Mouse (Mus musculus) limb, embryonic 15.5 days (tissue): ENCODE data around the gene Hoxc10. TPM values are rescaled to one million over a fixed set of nuclear protein-coding genes. Genes with fewer than 3 reads are reported as not detected.

Source experiments
- ATAC-seq: fragments of 200-750 bp; cut with Nextera tagmentation; 2 replicates; pipeline ENCODE4 v1.8.0; 2017; ENCODE audit warnings: low read depth, moderate TSS enrichment; ENCODE audit not compliant: insufficient number of reproducible peaks, low FRiP score, low TSS enrichment
- H3K27ac ChIP-seq: fragments of 300-500 bp; sonication (generic); 2 replicates; pipeline ENCODE4 v1.5.1; 2015; ENCODE audit warnings: moderate library complexity, mild to moderate bottlenecking, inconsistent platforms
- H3K27me3 ChIP-seq: fragments of 300-500 bp; sonication (generic); 2 replicates; pipeline ENCODE4 v1.6.1; 2015; ENCODE audit warnings: inconsistent platforms
- H3K36me3 ChIP-seq: fragments of 300-500 bp; sonication (generic); 2 replicates; pipeline ENCODE4 v1.6.1; 2015; ENCODE audit warnings: inconsistent platforms
- H3K4me1 ChIP-seq: fragments of 300-500 bp; sonication (generic); 2 replicates; pipeline ENCODE4 v1.6.1; 2015; ENCODE audit warnings: inconsistent platforms
- H3K4me2 ChIP-seq: fragments of 300-500 bp; sonication (generic); 2 replicates; pipeline ENCODE4 v1.6.1; 2015; ENCODE audit warnings: mild to moderate bottlenecking, inconsistent platforms
- H3K4me3 ChIP-seq: fragments of 300-500 bp; sonication (generic); 2 replicates; pipeline ENCODE4 v1.5.1; 2015; ENCODE audit warnings: mild to moderate bottlenecking, inconsistent platforms
- H3K9ac ChIP-seq: fragments of 300-500 bp; sonication (generic); 2 replicates; pipeline ENCODE4 v1.6.1; 2015; ENCODE audit warnings: inconsistent platforms
- H3K9me3 ChIP-seq: fragments of 300-500 bp; sonication (generic); 2 replicates; pipeline ENCODE4 v1.6.1; 2016; ENCODE audit warnings: inconsistent platforms
- WGBS: fragments of 180-500 bp; shearing (Covaris S2); methylation state at CpG from one replicate; pipeline ENCODE4 v1.1.7; 2015; 5-methylcytosine and 5-hydroxymethylcytosine counted together
- polyA plus RNA-seq: library from polyadenylated mRNA; unstranded; fragments of >200 nt; fragmentation: Nextera tagmentation; extraction: Ambion mirVana; gene quantifications from 2 replicates; pipeline ENCODE4 v1.2.1, GENCODE M21; 2015

Hoxc10 gene
- polyA plus RNA-seq, 1 experiment from 2014 or later, result 5.6 TPM

DNA sequence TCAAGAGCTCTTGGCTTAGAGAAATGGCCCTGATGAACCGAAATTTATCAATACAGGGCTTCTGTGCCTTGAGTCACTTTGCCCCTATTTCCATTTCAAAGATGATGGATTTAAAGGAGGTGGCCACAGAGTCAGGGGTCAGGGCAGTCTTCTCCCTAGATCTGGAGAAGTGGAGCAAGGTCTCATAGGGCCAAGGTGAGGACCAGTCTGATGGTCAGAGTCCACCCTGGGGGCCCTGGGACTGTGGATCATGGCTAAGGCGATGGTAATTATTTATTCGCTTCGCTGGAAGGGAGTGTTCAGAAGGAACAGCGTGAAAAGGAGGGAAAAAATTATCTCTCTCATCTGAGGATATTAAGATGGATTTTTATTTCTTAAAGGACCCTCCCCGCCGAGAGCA lies 8.4 kb downstream of the Hoxc10 start:
- Histone ChIP-seq H3K27me3 (peaks cover 97% of the 10 kb centered on the region), H3K27ac (no peak overlapping the region), H3K4me1 (peaks cover 22% of the 10 kb centered on the region), H3K36me3 (no peaks in the 10 kb centered on the region), H3K4me3 (no peak overlapping the region), H3K9ac (no peak overlapping the region), H3K4me2 (peak overlapping the region; percentile 39; the same call in 1 of the 2 replicates), H3K9me3 (no peaks in the 10 kb centered on the region)
- no peak for ATAC-seq
- WGBS, result 13% methylated on average over 7 of the region's 7 CpGs

DNA sequence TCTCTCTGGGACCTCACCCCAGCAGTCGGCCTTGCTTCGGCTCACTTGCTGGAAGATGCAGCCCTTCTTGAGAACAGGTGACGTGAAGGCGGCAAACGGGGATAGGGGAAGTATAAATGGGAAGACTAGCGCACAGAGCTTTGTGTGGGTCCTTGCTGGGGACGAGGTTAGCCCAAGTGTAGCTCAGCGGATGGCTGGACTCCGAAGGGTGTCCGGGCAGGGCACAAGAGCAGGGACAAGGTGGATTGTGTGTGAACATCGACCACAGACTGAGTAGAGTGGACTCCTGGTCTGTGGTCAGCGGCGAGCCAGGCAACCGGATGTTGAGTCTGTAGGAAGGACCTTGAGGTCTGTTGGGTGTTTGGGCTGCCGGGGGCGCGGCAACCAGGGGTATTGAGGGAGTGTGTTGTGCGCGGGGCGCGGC lies 9.1 kb downstream of the Hoxc10 start:
- Histone ChIP-seq H3K9me3 (no peaks in the 10 kb centered on the region), H3K4me1 (peaks cover 25% of the 10 kb centered on the region), H3K4me2 (peak overlapping the region; percentile 39), H3K4me3 (peak overlapping the region; percentile 28), H3K27ac (no peak overlapping the region), H3K36me3 (no peaks in the 10 kb centered on the region), H3K27me3 (peaks cover 97% of the 10 kb centered on the region), H3K9ac (no peak overlapping the region)
- 4% methylated on average over 21 of the region's 21 CpGs for WGBS
- ATAC-seq, result no peak

DNA sequence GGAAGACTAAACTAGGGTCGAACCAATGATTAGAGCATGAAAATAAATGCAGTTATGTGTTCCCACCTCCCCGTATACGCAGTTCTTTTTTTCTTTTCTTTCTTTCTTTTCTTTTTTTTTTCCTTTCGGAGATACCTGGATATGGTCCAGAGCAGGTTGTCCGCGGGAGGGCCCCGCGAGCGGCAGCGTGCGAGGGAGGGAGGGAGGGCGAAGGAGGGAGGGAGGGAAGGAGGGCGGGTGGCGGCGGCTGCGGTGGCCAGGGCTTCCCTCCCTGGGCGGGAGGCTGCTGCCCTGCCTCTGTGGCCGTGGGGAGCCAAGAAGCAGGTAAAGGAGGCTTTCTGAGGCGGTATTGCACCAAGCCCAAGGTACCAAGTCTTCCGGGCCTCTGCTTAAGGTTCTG lies 9.6 kb downstream of the Hoxc10 start, which contains the start of gene Hoxc9:
Hoxc9 (plus strand) TSS at position 269 of the 400 bp plus-strand sequence.
- Histone ChIP-seq H3K4me1 (peaks cover 29% of the 10 kb centered on the region), H3K9me3 (no peaks in the 10 kb centered on the region), H3K27me3 (peaks cover 97% of the 10 kb centered on the region), H3K27ac (peak within 1 kb of the TSS; percentile 29; the same call in 1 of the 2 replicates), H3K9ac (no peak within 1 kb of the TSS), H3K4me3 (peak within 1 kb of the TSS; percentile 28), H3K36me3 (no peaks in the 10 kb centered on the region), H3K4me2 (peak within 1 kb of the TSS; percentile 39)
- 5% methylated on average over 20 of the region's 20 CpGs for WGBS
- no peak for ATAC-seq

DNA sequence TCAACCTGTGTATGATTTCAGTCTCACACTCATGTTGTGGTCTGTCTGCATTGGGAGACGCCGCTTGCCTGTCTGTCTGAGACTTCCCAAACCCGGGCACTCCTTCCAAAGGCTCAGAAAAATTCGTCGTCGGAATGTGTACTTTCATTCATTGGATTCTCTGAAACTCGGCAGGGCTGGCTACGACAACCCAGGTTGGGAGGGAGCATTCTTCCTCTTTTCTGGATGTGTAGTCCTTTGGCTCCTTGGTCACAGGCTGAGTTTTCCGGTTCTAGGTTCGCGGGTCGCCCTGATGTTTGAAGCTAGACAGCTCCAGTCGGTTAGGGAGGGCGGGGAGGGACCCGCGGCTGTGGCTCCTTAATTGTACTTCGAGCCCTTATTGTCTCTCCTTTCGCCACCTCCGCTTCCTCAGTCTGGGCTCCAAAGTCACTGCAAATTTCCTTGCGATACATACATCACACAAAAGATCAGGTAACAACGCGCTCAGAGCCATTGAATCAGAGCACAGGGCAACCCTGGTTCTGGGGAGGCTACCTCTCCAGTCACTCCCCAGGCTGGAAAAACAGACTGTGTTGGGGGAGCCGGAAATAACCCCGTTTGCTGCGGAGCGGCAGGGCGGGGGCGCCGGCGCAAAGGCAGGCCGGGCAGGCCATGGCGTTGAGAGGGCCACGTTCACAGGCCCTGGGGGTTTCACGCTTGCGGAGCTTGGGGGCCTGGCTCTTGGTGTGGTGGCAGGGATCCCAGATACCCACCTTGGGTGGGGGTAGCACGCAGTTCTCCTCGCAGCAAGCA lies 10.2 kb downstream of the Hoxc10 start:
- Histone ChIP-seq H3K9me3 (no peaks in the 10 kb centered on the region), H3K4me2 (peak overlapping the region; percentile 39), H3K4me1 (peaks cover 35% of the 10 kb centered on the region), H3K27me3 (peaks cover 97% of the 10 kb centered on the region), H3K9ac (no peak overlapping the region), H3K4me3 (peak overlapping the region; percentile 28), H3K27ac (peak overlapping the region; percentile 29; the same call in 1 of the 2 replicates), H3K36me3 (no peaks in the 10 kb centered on the region)
- WGBS, result 4% methylated on average over 37 of the region's 37 CpGs
- ATAC-seq, result no peak

DNA sequence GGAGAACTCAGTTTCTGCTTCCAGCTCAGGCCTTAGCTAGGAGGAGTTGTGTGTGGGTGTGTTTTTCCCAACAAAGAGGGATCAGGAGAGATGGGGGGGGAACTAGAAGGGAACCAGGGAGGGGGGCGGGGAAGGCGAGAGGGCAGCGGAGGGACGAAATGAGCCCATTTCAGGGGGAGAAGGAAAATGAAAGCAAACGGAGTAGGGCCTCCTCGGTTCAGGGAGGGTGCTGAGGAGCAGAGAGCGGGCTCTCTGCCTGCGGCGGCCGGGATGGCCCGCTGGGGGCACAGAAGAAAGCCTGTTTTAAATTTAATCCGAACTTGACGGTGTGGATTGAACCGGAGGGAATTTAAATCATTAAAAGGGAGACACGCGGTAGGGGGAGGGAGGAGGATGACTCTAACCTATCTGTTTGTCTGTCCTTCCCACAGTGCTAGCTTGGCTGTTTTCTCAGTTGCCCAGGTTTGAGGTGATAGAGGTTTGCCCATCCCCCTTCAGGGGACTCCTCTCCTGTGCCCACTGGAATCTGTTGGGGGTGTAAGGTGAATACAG lies 10.9 kb downstream of the Hoxc10 start:
- Histone ChIP-seq H3K9ac (peak overlapping the region; percentile 14; the same call in 1 of the 2 replicates), H3K27ac (peak overlapping the region; percentile 29; the same call in 1 of the 2 replicates), H3K9me3 (no peaks in the 10 kb centered on the region), H3K4me1 (peaks cover 42% of the 10 kb centered on the region), H3K36me3 (no peaks in the 10 kb centered on the region), H3K4me3 (peak overlapping the region; percentile 28), H3K4me2 (peak overlapping the region; percentile 39), H3K27me3 (peaks cover 97% of the 10 kb centered on the region)
- 8% methylated on average over 15 of the region's 16 CpGs for whole genome bisulfite sequencing
- ATAC-seq, result no peak

DNA sequence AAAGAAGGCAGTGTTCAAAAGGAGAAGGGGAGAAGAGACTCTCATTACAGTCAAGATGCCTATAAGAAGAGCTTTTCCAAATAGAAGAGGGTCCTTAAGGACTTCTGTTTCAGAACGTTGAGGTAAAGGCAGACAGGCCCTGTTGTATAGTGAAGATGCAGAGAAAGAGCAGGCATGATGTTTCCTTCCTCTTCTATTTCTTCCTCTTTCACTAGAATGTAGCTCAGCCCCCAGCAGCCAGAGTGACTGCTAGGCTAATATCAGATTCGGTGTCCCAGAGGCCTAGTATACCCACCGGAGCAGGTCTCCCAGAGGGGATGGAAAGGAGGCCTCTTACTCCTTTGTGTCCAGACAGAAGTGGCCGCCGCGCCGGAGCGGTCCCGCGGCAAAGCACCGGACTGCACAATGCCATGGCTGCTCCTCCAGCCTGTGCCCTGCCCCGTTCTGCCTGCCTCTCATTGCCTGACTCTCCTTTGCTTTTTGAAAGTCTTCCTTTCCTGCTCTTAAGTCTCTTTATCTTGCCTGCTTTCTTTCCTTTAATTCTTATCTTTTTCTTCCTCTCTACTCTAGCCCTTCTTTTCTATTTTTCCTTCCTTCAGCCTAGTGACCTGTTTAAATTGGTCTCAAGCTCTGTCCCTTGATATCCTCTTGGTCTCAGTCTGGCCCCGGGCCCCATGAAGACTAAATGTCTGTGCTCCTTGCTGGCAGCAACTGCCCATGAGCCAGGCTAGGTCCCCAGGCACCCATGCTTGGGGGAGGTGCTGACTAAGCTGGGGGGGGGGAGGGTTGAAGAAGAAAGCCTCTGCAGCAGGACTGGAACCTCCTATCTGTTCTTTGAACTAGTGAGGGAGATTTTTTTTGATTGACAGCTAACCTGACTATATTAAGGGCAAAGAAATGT lies 12.3 kb downstream of the Hoxc10 start:
- WGBS, result 15% methylated on average over 13 of the region's 13 CpGs

DNA sequence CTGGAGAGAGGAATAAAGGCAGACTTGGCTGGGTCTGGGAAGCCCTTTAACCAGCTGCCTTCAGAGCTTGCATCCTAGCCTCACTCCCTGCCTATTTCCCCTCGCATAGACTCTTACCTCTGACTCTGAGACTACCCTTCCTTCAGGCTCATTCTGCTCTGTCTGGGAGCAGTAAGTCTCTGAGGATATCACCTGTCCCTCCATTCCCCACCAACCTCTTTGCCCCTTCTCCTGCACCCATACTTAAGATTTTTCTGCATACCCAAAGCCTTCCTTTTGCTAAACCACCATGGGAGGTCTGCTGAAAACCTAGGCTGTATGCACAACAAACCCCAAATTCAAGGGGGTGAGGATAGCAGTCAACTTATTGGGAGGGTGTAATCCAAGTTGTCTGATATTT lies 13.3 kb downstream of the Hoxc10 start:
- Histone ChIP-seq H3K4me3 (no peak overlapping the region), H3K9me3 (no peaks in the 10 kb centered on the region), H3K36me3 (no peaks in the 10 kb centered on the region), H3K27ac (no peak overlapping the region), H3K27me3 (peaks cover 93% of the 10 kb centered on the region), H3K4me1 (peaks cover 41% of the 10 kb centered on the region), H3K9ac (no peak overlapping the region), H3K4me2 (0 out of 2 replicates have a peak overlapping the region, but pooled peaks have one; percentile 69)
- no peak for ATAC-seq
- WGBS, result 8% methylated on average over 1 of the region's 1 CpGs

More for the DNA sequence above, 12.3 kb downstream of the Hoxc10 start:
- H3K4me1 ChIP-seq, result peaks cover 41% of the 10 kb centered on the region
- no peak overlapping the region for H3K9ac ChIP-seq
- no peak overlapping the region for H3K4me2 ChIP-seq
- H3K4me3 ChIP-seq, result no peak overlapping the region
- H3K36me3 ChIP-seq, result no peaks in the 10 kb centered on the region
- no peak for ATAC-seq
- H3K27me3 ChIP-seq, result peaks cover 95% of the 10 kb centered on the region
- H3K27ac ChIP-seq, result no peak overlapping the region
- H3K9me3 ChIP-seq, result no peaks in the 10 kb centered on the region

DNA sequence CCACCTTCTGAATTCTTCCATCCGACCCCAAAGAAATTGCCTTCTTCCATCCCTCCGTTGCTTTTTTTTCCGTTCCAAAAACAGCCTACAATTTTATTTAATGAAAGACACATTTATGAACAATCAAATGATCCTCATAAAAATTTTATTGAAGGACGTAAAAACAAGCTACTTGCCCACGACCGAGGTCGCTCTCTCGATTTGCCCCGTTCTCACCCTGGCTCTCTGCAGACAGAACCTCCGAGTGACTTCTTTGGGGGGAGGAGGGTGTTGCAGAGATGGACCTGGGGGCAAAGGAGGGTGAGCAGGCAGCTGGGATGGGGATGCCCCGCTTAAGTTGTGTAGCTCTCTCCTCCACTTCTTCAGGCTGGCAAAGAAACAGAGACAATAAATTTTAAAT lies 13.8 kb downstream of the Hoxc10 start:
- H3K36me3 ChIP-seq, result no peaks in the 10 kb centered on the region
- H3K4me3 ChIP-seq, result peak overlapping the region; percentile 46; the same call in 1 of the 2 replicates
- peaks cover 93% of the 10 kb centered on the region for H3K27me3 ChIP-seq
- no peak overlapping the region for H3K27ac ChIP-seq
- no peaks in the 10 kb centered on the region for H3K9me3 ChIP-seq
- ATAC-seq, result no peak
- 5% methylated on average over 11 of the region's 11 CpGs for WGBS
- no peak overlapping the region for H3K9ac ChIP-seq
- H3K4me1 ChIP-seq, result peaks cover 41% of the 10 kb centered on the region
- H3K4me2 ChIP-seq, result peak overlapping the region; percentile 69; the same call in 1 of the 2 replicates

DNA sequence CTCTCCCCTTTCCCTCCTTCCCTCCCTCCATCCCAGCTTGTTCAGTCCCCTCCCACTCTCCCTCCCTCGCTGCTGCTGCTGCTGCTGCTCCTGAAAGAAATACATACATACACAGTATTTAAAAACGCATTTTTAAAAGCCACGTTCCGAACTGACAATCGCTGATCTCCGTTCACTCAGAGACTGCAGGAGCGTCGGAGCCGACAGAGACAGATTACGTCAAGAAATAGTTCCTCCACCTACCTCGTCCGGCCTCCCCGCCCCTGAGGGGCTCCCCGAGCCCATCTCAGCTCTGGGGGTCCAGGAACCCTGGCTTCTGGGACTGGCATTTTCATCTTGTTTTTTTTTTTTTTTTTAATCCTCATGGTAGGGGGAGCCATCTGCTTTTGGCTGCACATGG lies 14.3 kb downstream of the Hoxc10 start:
- H3K4me3 ChIP-seq, result peak overlapping the region; percentile 46
- no peaks in the 10 kb centered on the region for H3K9me3 ChIP-seq
- under 1% methylated on average over 14 of the region's 14 CpGs for WGBS
- H3K36me3 ChIP-seq, result no peaks in the 10 kb centered on the region
- ATAC-seq, result no peak
- H3K27me3 ChIP-seq, result peaks cover 93% of the 10 kb centered on the region
- peaks cover 36% of the 10 kb centered on the region for H3K4me1 ChIP-seq
- H3K27ac ChIP-seq, result peak overlapping the region; percentile 50; the same call in 1 of the 2 replicates
- no peak overlapping the region for H3K9ac ChIP-seq
- peak overlapping the region; percentile 69 for H3K4me2 ChIP-seq

DNA sequence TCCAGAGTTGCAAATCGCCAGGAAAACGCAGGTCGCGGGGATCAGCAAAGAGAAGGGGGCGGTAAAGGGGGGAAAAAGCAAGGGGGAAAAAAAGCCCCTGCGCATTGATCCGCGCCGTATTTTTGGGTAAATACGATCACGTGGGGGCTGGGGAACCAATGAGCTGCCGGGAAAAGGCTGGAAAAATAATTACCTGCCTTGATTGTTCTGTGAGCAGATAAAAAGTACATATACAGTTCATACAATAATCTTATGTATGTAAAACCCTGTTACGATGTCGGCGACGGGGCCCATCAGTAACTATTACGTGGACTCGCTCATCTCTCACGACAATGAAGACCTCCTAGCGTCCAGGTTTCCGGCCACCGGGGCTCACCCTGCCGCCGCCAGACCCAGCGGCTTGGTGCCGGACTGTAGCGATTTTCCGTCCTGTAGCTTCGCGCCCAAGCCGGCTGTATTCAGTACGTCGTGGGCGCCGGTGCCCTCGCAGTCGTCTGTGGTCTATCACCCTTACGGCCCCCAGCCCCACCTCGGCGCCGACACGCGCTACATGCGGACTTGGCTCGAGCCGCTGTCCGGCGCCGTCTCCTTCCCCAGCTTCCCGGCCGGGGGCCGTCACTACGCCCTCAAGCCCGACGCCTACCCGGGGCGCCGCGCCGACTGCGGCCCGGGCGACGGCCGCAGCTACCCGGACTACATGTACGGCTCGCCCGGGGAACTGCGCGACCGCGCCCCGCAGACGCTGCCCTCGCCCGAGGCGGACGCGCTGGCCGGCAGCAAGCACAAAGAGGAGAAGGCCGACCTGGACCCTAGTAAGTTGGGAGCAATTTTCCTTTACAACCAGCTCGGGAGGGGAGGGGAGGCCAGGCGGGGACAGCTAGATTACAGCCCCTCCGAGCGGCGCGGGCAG lies 15.0 kb downstream of the Hoxc10 start:
- Histone ChIP-seq H3K9me3 (no peaks in the 10 kb centered on the region), H3K4me2 (peak overlapping the region; percentile 69), H3K9ac (peak overlapping the region; percentile 37; the same call in 1 of the 2 replicates), H3K4me1 (peaks cover 32% of the 10 kb centered on the region), H3K27me3 (peaks cover 93% of the 10 kb centered on the region), H3K36me3 (no peaks in the 10 kb centered on the region), H3K27ac (peak overlapping the region; percentile 47), H3K4me3 (peak overlapping the region; percentile 46)
- WGBS, result under 1% methylated on average over 86 of the region's 88 CpGs
- no peak for ATAC-seq

DNA sequence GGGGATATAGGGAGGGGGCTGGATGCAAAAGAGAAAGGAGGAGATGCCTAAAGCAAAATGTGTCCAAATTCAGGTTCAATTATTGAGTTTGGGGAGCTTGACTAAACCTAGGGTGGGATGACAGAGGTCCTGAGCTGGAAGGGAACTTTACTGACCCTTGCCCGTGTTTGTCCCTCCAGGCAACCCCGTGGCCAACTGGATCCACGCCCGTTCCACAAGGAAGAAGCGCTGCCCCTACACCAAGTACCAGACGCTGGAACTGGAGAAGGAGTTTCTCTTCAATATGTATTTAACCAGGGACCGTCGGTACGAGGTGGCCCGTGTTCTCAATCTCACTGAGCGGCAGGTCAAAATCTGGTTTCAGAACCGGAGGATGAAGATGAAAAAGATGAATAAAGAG lies 17.1 kb downstream of the Hoxc10 start:
- ATAC-seq, result no peak
- H3K27ac ChIP-seq, result no peak overlapping the region
- H3K36me3 ChIP-seq, result no peaks in the 10 kb centered on the region
- H3K27me3 ChIP-seq, result peaks cover 93% of the 10 kb centered on the region
- H3K9me3 ChIP-seq, result no peaks in the 10 kb centered on the region
- H3K9ac ChIP-seq, result no peak overlapping the region
- WGBS, result 19% methylated on average over 12 of the region's 12 CpGs
- H3K4me3 ChIP-seq, result no peak overlapping the region
- no peak overlapping the region for H3K4me2 ChIP-seq
- peaks cover 30% of the 10 kb centered on the region for H3K4me1 ChIP-seq
